Mouse (Mus musculus): Measurements from ENCODE around the gene Fgd6.

Fgd6 gene

DNA sequence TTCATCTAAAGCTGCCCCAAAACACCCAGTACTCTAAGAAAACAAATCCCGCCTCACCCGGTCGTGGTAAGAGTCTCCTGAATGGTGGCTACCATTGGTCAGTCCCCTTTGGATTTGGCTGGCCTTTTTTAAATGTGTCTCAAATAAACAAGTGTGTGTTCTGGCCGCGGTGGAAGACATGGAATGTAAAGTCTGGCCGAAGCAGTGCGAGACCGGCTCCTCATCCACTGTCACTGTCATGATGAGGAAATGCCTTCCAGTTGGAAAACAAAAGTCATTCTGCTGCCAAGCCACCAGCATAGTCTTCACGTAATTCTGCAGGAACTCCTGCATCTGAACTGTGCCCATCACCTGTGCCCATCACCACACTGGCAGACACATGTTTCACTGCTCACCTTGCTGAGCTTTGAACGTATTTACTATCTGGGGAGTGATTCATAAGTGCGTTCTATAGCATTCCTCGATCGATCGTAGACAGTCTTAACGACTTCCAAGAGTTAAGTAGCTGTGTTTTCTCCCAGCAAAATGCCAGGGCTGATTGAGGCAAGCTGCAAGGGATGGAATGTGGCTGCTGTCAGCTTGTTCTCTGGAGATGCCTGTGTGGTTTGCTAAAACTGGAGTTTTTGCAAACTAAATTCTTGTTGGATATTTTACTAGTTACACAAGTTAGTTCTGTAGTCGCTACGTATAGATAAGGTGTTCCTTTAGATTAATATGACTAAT lies 60.1 kb downstream of the Fgd6 start:
- no peak for DNase-seq (ENCODE audit: low spot score in 2 of 2)

DNA sequence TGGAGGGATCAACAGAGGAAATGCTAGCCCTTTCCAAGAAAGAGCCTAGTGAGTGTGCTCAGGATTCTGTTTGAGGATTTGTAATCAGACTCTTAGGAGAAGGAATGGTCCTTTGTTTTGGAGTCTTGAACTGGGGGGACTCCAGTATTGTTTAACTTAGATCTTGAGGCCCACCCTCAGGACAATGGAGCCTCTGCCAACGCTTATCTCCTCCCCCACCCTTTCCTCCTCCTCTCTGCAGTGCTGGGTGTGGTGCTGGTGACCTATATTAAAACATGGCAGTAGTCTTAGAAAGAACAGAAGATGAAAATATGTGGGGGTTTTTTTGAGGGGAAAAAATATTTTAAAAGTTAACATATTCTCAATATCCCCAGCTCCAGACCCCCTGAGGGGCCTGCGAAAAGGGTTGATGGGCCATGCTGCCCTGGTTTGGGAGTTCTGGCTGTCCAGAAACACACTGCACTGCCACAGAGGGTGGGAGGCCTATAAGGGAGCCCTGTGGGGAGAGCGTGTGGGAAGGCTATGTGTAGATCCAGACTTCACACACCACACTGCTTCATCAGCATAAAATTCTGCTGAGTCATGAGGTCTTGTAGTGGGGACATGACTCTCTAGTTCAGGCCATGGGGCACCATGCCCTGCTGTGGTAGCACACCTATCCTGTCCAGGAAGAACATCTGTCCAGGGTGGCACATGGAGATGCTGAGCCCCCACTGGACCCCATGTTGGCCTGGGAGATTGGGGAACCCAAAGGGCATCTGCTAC lies 61.5 kb downstream of the Fgd6 start:
- no peak for DNase-seq (ENCODE audit: low spot score in 2 of 2)

DNA sequence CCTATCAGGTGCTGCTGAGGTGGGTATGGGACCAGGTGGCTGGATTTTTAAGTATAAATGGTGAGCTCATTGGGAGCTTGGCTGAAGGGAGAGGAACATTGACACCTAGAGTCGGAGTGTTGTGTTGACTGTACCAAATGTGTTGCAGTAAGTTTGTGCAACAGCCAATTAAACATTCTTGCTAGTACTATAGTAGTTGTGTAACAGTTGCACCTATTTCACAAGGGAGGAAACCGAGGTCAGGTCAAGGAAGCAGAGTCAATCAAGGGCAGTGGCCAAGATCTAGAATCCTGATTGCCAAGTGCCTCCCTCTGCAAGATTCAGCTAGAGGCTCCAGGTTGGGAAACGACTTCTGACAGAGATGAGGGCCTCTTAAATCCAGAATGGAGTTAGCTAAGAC lies 62.3 kb downstream of the Fgd6 start:
- peak in 1 of 2 experiments; percentile 8 for DNase-seq (ENCODE audit: low spot score in 2 of 2)

DNA sequence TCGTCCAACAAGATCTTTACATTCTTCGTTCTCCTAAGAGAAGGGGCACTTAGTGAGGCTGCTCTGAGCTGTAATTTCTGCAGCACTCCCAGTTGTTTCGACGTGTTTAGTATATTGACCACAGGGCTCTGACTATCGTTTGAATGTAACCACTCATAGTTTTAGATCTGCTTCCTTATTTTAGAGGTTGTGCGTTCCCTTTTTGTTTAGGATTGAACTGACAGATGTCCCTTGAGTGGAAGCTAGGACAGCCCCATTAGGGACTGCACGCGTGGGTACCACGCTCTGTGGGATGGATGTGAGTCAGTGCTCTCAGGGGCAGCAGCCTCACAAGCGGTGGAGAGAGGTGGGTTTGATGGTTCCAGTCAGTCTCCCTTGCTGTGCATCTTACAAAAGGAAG lies 69.7 kb downstream of the Fgd6 start:
- DNase-seq (ENCODE audit: low spot score in 2 of 2) = no peak

DNA sequence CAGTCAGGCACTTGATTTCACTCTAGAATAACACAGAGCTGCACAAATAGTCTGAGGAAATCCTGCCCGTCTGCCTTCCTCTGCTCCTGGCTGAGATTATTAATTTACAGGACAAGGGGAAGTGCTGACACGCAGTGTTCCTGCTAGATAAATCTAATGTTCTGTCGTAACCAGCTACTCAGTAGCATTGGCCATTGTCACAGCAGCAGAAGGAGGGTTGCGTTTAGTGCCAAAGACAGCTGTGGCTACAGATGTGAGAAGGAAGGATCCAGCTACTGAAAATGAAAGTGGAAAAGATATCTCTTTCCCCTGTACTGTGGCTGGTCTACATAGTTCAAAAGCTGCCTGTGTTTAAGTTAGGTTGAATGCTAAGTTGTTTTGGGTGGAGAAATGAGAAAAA lies 71.4 kb downstream of the Fgd6 start:
- DNase-seq (ENCODE audit: low spot score in 2 of 2) = no peak

DNA sequence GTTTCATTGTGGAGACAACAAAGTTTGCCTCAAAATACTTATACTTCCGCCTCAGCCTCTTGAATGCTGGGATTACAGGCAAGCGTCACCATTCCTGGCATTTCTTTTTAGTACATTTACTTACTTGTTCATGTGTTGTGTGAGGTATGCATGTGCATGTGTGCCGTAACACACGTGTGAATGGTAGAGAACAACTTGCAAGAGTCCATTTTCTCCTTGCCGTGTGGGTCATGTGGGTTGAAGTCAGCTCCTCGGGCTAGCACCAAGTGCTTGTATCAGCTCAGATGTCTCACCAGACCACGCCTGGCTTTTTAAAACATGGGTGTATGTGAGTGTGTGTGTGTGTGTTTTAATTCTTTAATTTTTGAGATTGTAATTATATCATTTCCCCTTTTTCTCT lies 71.8 kb downstream of the Fgd6 start:
- no peak for DNase-seq (ENCODE audit: low spot score in 2 of 2)

DNA sequence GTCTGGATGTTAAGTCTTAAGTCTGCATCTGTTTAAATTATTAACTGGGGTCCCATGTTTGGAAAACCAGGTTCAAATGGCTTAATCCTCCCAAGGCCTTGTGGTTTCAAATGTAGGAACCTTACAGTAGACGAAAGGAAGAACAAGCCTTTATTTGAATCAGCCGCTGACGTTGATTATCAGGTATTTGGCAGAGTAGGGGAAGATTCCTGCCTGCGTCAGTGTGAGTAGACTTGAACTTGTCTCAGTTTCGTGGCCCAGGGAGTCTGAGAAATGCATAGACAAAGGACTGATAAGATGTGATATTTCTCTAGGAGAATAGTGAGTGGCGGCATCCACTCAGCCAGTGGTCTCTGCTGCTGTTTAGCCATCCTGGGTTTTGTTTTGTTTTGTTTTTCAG lies 73.0 kb downstream of the Fgd6 start:
- DNase-seq (ENCODE audit: low spot score in 2 of 2) = no peak

DNA sequence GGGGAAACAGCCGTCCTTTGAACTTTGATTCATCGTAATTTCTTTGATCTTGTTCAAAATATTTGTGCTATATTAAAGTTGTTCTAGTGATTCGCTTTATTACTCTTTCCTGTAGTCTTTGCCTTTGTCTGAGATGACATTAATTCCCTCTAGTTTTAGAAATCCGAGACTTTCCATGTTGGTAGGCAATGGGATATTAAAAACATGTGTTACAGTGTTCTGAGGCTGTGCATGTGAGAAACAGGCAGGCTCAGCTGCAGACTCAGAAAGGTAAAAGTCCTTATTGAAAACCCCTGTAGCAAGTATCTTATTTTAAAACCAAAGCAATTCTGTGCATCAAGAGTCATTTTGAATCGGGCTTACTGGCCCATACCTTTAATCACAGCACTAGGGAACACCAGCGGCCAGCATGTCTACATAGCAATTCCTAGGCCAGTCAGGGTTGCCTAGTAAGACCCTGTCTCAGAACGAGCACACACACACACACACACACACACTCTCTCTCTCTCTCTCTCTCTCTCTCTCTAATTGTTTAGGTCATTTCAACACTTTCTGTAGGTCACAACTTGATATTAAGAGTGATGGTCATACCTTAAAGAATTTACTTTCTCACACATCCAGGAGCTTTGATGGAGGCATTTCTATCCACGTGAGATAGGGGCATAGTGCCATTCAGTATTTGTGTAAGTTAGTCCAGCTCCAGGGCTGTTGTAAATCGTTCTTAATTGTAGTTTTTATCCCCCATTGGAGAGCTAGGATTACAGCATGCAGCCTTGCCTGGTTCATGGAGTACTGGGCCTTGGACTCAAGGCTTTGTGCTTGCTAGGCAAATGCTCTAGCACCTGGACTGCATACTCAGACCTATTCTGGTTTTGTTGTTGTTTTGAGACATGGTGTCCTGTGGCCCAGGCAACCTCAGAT lies 75.3 kb downstream of the Fgd6 start:
- no peak for DNase-seq (ENCODE audit: low spot score in 2 of 2)

DNA sequence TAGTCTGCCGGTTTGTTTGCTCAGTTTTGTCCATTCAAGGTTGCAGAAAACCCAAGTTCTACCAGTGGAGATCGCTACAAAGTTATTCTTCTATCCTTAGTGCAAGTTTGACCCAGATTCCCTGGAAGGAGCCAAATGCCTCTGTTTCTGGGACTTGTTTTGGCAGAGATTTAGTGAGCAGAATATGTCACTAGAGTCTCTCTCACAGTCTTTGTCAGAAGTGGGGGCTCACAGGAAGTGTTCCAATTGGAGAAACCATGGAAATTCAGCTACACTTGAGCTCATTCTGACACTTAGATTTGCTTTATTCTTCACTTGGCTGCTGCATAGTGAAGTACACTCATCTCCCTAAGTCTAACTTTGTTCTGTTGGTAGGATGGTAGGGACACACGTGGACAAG lies 76.4 kb downstream of the Fgd6 start:
- no peak for DNase-seq (ENCODE audit: low spot score in 2 of 2)

DNA sequence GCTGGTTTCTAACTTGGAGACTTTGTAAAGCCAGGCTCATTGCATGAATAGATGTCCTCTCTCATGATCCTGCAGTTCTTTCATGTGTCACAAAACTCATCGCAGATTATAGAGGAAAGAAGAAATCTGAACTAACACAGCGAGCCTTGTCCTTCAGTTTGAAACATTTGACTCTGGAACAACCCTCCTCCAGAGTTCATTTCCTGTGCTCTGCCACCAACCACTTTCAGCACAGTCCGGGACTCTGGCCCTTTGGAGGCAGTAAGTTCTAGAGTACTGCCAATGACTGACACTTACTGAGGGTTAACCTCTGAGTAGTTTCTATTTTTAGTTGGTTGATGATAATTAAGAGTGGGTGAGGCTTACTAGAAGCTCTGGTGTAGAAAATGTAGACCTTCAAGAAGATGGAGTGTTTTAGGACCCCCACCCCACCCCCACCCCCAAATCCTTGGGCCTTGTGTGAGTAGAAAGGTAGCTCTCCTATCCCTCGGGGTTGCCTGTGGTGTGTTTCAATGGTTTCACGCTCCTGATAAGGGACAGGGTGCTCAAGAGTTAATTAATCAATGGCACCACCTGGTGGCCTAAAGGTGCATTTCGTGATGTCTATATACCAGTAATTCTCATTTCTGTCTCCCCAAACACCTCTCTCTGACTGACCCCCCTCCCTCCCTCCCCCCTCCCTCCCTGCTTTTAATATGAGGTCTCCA lies 80.2 kb downstream of the Fgd6 start:
- peak; percentile 69 to 78 for DNase-seq (ENCODE audit: low spot score in 2 of 2)

DNA sequence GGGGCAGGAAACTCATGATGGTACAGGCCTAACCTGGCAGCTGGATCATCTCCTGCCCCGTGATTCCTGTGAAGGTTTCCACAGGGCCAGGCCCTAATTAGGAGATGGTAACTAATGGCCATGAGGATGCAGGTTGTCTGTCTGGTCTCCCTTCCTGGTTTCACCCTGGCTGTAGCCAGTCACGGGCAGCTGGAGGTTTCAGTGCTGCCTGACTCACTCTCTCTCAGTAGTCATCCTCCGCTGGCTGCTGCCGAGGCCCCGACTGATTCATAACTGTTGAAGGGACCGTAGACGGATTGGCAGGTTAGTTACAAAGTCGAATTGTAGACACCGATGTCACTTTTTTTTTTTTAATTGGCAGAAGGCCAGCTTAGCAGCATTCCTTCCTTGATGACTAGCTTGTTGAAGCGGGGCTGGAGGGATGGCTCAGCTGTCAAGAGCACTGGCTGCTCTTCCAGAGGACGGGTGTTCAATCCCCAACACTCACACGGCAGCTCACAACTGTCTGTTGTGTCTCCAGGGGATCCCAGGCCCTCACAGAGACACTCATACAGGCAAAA lies 81.1 kb downstream of the Fgd6 start:
- DNase-seq (ENCODE audit: low spot score in 2 of 2) = no peak

DNA sequence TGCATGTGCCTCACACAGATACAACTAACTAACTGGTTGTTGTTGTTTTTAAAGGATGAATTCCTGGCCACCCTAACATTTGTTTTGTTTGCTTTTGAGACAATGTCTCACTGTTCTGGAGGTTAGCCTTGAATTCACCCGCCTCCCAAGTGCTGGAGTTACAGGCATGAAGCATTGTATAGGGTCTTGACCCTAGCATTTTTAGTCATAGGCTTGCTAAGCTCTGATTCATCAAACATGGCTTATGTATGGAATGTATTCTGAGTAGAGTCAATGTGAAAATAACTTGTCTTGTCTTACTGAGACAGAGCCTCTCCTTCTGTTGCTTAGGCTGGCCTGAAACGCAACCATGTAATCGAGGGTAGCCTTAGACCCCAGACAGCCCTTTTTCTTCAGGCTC lies 82.1 kb downstream of the Fgd6 start:
- no peak for DNase-seq (ENCODE audit: low spot score in 2 of 2)

DNA sequence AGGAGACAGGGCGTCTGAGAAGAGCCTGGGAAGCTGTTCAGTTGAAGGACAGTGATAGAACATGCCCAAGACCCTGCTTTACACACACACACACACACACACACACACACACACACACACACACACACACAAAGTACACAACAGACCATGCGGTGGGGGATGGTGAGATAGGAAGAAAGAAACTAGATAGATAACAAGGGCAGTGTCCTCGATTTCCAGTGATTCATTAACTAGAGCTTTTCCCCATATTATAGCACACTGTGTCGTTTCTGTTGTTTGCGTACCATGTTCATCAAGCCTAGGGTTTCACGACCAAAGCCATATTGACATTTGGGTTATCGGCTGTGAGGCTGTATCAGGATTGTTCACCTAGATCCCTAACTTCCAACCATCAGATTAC lies 83.2 kb downstream of the Fgd6 start:
- no peak for DNase-seq (ENCODE audit: low spot score in 2 of 2)

DNA sequence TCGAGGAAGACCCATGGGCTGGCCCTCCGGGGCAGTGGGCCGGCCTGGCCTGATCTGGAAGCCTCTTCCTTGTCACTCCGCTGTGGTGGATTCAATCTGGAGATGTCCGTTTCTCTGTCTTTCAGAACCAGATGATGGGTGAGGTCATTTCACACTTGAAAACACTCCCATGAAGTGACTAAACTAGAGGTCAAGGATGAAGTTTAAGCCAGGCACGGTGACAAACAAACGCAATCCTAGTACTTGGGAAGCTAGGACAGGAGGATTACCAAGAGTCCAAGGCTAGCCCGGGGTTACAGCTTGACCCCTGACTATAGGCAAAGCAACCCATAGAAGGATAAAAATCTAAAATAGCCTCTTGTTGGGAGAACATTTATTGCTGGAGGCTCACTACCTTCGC lies 84.9 kb downstream of the Fgd6 start:
- no peak for DNase-seq (ENCODE audit: low spot score in 2 of 2)

DNA sequence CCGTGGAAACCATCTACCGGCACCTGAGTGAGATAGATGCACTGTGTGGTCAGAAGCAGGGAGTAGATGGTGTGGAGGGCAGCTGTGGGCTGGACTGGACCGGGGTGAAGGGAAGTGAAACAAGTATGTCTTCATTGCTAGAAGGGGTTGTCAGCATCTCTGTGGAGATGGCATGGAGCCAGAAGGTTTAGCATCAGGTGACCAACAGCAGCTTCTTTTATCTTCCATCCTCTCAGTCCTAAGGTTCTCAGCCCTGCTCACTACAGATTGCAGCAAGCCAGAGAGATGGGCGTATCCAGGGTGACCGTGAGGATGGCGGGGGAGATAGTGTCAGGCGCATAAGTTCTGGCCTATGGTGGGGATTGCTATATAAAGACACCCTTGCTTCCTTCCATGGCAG lies 86.8 kb downstream of the Fgd6 start:
- DNase-seq (ENCODE audit: low spot score in 2 of 2) = no peak

DNA sequence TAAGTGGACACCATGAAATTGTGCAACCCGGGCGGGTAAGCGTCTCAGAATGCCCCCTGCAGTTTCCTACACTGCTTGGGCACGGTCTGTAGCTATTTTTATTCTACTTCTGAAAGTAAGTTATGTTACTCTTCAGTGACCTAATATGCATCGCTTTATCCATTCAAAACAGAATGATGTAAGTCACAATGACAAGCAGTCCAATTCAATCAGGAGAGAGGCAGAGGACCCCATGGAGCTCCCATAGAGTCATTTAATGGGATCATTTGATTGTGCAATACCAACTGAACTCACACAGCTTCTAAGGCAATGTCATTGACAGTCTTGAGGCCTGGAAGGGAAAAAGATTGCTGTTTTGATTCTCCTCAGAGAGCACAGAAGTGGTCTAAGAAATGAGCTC lies 87.8 kb downstream of the Fgd6 start:
- no peak for DNase-seq (ENCODE audit: low spot score in 2 of 2)

DNA sequence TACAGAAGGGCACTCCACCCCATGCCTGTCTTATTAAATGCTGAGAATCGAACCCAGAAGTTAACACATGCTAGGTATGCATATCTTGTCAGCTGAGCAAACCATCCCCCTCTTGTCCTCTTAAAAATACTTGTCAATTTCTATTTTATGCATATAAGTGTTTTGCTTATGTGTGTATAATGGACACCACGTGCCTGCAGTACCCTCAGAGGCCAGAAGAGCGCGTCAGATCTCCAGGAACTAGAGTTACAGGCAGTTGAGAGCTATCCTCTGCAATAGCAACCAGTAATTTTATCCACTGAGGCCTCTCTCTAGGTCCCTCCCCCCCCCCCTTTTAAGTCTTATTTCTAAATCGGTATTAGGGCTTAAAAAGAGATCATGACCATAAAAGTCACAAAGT lies 88.6 kb downstream of the Fgd6 start:
- no peak for DNase-seq (ENCODE audit: low spot score in 2 of 2)

DNA sequence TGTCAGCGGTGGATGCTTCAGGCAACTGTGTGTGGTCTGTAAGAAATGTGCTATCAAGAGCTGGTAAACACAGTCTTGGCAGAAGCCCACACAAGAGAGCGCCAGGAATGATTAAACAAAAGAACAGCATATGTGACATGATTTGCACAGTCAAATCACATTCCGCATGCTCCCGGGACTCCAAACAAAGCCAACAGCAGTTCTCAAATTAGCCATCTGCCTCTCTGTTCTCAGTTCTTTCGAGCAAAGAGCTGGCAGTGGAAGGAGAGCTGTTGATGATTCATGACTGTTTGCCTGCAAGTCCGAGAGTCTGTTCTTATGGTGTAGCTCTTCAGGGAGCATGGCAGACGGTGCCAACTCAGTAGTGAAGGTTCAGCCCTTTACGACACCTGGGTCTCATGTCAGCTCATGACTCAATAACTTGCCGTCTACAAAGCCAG lies 93.9 kb downstream of the Fgd6 start:
- DNase-seq (ENCODE audit: low spot score in 2 of 2) = no peak

DNA sequence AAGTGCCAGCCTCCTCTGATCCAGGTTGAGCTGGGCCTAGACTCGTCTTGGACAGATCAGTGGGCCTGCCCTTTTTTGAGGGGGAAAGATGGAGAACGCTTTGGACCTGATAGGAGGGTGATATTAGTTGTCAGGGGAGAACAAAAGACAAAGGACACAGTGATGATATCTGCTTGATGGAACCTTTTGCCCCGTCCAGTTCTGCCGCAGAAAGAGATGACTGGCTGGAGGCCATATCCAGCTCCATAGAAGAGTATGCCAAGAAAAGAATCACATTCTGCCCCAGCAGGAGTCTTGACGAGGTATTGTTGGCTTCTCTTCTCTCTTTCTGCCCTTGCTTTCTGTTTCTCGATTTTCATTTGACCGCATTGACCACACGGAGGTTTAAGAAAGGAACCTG lies 97.3 kb downstream of the Fgd6 start:
- DNase-seq (ENCODE audit: low spot score in 2 of 2) = no peak

DNA sequence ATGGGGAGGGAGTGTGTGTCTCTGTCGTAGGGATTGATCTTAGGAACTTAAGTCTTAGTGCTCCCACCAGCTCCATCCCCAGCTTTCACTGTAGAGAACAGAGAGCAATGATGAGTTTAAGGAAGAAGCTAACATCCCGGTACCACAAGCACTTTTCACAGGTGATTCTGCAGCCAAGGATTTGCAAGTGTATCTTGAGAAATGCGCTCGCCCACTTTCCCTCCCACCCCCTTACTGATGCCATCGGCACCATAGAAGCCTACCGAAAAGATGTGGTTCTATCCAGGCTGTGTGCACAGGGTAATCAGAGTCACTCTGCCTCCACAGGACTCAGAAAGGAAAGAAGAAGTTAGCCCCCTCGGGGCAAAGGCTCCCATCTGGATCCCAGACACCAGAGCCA lies 97.9 kb downstream of the Fgd6 start:
- no peak for DNase-seq (ENCODE audit: low spot score in 2 of 2)
